ENCODE assay signal across 10 mouse cellular contexts in the genomic region with DNA sequence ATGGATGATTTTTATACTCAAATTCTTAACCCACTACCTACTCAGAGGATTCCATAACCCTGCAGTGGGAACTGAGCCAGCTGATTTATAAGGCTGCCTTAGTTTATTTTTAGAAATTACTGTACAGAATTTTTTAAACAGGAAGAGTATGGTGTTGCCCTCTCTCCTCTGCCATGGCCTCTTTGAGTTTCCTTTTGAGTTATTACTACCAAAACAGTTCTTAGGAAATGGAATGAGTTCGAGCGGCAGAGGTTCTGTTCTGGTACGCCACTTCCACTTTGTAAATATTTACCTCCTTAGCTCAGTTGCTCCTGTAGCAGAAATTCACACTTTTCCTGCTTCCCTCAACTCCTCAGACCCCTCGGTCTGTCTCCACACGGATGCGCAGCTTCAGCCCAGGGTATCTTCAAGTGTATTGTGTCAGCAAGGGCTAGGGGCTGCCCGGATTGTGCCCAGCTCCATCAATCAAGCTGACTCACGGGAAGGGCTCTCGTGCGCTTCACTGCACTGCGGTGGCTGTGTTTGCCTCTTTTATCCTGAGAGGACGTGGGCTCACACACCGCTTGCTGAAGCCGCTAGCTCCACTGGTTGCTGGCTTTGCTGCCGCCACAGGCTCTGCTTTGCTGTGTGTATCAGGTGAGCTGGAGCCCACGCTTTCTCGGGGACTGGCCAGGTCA. TPM values are rescaled to one million over a fixed set of nuclear protein-coding genes. Genes with fewer than 3 reads are reported as not detected.
DNase-seq lines count a peak whose midpoint lies in the region; ATAC-seq and TF ChIP-seq lines count a peak whose summit lies in the region.
"Had no signal": no experiment of that assay in that cellular context is flagged by ENCODE, and none has a peak within 500 bp of the region (broad histone marks: within the 10 kb centered on the region; RNA-seq: fewer than 3 reads in every experiment).

No protein-coding gene starts in this region.

- intact Hi-C loops in heart, adult 2 months (cut with DNase I) = no loop called here
- intact Hi-C loops in left cerebral cortex, postnatal 25 days (cut with DNase I) = no loop called here

- H3K4me3 ChIP-seq in heart, embryonic 10.5 days = no peak overlapping the region
- no peak overlapping the region for H3K4me3 ChIP-seq in heart, adult 2 months
- H3K4me3 ChIP-seq in lung, embryonic 16.5 days (ENCODE audit: low read length) = no peak overlapping the region
- H3K4me3 ChIP-seq in hindbrain, embryonic 13.5 days = no peak overlapping the region
- H3K4me3 ChIP-seq in stomach, embryonic 16.5 days (replicated peaks; ENCODE audit: low read length) = no peak overlapping the region
- H3K4me3 ChIP-seq: midbrain, embryonic 12.5 days had no signal

- TF ChIP-seq POLR2A in heart, adult 2 months (IDR thresholded peaks at IDR 0.05; ENCODE audit: insufficient read depth, low read depth, low read length) = no peak

- peaks cover 78% of the 10 kb centered on the region for H3K4me1 ChIP-seq in heart, embryonic 10.5 days
- peaks cover 11% of the 10 kb centered on the region for H3K4me1 ChIP-seq in heart, adult 2 months (ENCODE audit: control insufficient read depth, insufficient read depth, low read length)
- peaks cover 47% of the 10 kb centered on the region for H3K4me1 ChIP-seq in lung, embryonic 16.5 days (replicated peaks; ENCODE audit: control insufficient read depth, insufficient read depth, low read length)
- peaks cover 45% of the 10 kb centered on the region for H3K4me1 ChIP-seq in hindbrain, embryonic 13.5 days (replicated peaks)
- peaks cover 37% of the 10 kb centered on the region for H3K4me1 ChIP-seq in stomach, embryonic 16.5 days (ENCODE audit: control insufficient read depth, insufficient read depth, low read length)

- no peaks in the 10 kb centered on the region for H3K9me3 ChIP-seq in heart, embryonic 10.5 days
- no peaks in the 10 kb centered on the region for H3K9me3 ChIP-seq in lung, embryonic 16.5 days (ENCODE audit: control insufficient read depth, low read length)
- no peaks in the 10 kb centered on the region for H3K9me3 ChIP-seq in hindbrain, embryonic 13.5 days
- no peaks in the 10 kb centered on the region for H3K9me3 ChIP-seq in stomach, embryonic 16.5 days (replicated peaks; ENCODE audit: control insufficient read depth, low read length)
- H3K9me3 ChIP-seq: midbrain, embryonic 12.5 days had no signal

- H3K4me2 ChIP-seq in lung, embryonic 16.5 days (ENCODE audit: low read depth, low read length) = no peak overlapping the region
- peak overlapping the region; percentile 26; the same call in 1 of the 2 replicates for H3K4me2 ChIP-seq in hindbrain, embryonic 13.5 days
- H3K4me2 ChIP-seq in stomach, embryonic 16.5 days (ENCODE audit: low read depth, low read length) = no peak overlapping the region
- H3K4me2 ChIP-seq: midbrain, embryonic 12.5 days had no signal

- H3K36me3 ChIP-seq in heart, embryonic 10.5 days = peaks cover 38% of the 10 kb centered on the region
- no peaks in the 10 kb centered on the region for H3K36me3 ChIP-seq in heart, adult 2 months (ENCODE audit: control insufficient read depth, insufficient read depth, low read length)
- peaks cover 6% of the 10 kb centered on the region for H3K36me3 ChIP-seq in lung, embryonic 16.5 days (ENCODE audit: control insufficient read depth, insufficient read depth, low read length)
- H3K36me3 ChIP-seq in hindbrain, embryonic 13.5 days = peaks cover 7% of the 10 kb centered on the region
- H3K36me3 ChIP-seq in stomach, embryonic 16.5 days (ENCODE audit: control insufficient read depth, insufficient read depth, low read length) = peaks cover 9% of the 10 kb centered on the region; the same call in 1 of the 2 replicates

- ATAC-seq in lung, embryonic 16.5 days (ENCODE audit: low read depth) = peak; percentile 59
- ATAC-seq in hindbrain, embryonic 13.5 days (ENCODE audit: low FRiP score) = peak; percentile 37; the same call in 1 of the 2 replicates
- ATAC-seq in stomach, embryonic 16.5 days (ENCODE audit: insufficient read depth, low FRiP score) = no peak

- TF ChIP-seq EP300 in heart, adult 2 months (IDR thresholded peaks at IDR 0.05; ENCODE audit: insufficient read depth, low read depth, low read length) = no peak

- no peak for TF ChIP-seq CTCF in heart, adult 2 months (IDR thresholded peaks at IDR 0.05)

- WGBS in heart, embryonic 10.5 days = 73% methylated on average over 17 of the region's 17 CpGs
- 89% methylated on average over 17 of the region's 17 CpGs for WGBS in heart, adult 2 months
- 29% methylated on average over 17 of the region's 17 CpGs for WGBS in lung, embryonic 16.5 days
- 42% methylated on average over 17 of the region's 17 CpGs for WGBS in hindbrain, embryonic 13.5 days
- WGBS in stomach, embryonic 16.5 days = 36% methylated on average over 17 of the region's 17 CpGs

- H3K79me2 ChIP-seq in heart, adult 2 months (replicated peaks; ENCODE audit: control insufficient read depth, insufficient read depth, low read length) = no peaks in the 10 kb centered on the region

- no peak overlapping the region for H3K9ac ChIP-seq in heart, adult 2 months (ENCODE audit: low read depth, low read length)
- H3K9ac ChIP-seq in lung, embryonic 16.5 days (ENCODE audit: low read length) = no peak overlapping the region
- no peak overlapping the region; the same call in 1 of the 2 replicates for H3K9ac ChIP-seq in hindbrain, embryonic 13.5 days
- peak overlapping the region; percentile 41; the same call in 1 of the 2 replicates for H3K9ac ChIP-seq in stomach, embryonic 16.5 days (ENCODE audit: low read length)
- H3K9ac ChIP-seq: midbrain, embryonic 12.5 days had no signal

- H3K27ac ChIP-seq in heart, embryonic 10.5 days = peak overlapping the region; percentile 37; the same call in 1 of the 2 replicates
- H3K27ac ChIP-seq in heart, adult 2 months = no peak overlapping the region
- peak overlapping the region; percentile 69 for H3K27ac ChIP-seq in lung, embryonic 16.5 days (ENCODE audit: low read length)
- H3K27ac ChIP-seq in hindbrain, embryonic 13.5 days = peak overlapping the region; percentile 55; the same call in 1 of the 2 replicates
- peak overlapping the region; percentile 64; the same call in 1 of the 2 replicates for H3K27ac ChIP-seq in stomach, embryonic 16.5 days (ENCODE audit: low read length)
- H3K27ac ChIP-seq: midbrain, embryonic 12.5 days had no signal

- DNase-seq in heart, embryonic 10.5 days (ENCODE audit: low spot score) = no peak
- no peak for DNase-seq in heart, adult 2 months
- DNase-seq in lung, postnatal 10 days = no peak
- DNase-seq in left cerebral cortex, postnatal 25 days (ENCODE audit: low spot score in 2 of 2) = no peak
- no peak for DNase-seq in urinary bladder, postnatal 36 days (ENCODE audit: low spot score in 2 of 2)
- DNase-seq: gastrocnemius, postnatal 25 days had no signal

- no peaks in the 10 kb centered on the region for H3K27me3 ChIP-seq in heart, embryonic 10.5 days (ENCODE audit: insufficient read depth, poor library complexity, severe bottlenecking)
- H3K27me3 ChIP-seq in heart, adult 2 months (ENCODE audit: control insufficient read depth, insufficient read depth, low read length) = no peaks in the 10 kb centered on the region
- no peaks in the 10 kb centered on the region for H3K27me3 ChIP-seq in lung, embryonic 16.5 days (ENCODE audit: control insufficient read depth, insufficient read depth, low read depth, low read length)
- H3K27me3 ChIP-seq in hindbrain, embryonic 13.5 days = no peaks in the 10 kb centered on the region
- no peaks in the 10 kb centered on the region for H3K27me3 ChIP-seq in stomach, embryonic 16.5 days (ENCODE audit: control insufficient read depth, insufficient read depth, low read length)
- H3K27me3 ChIP-seq: midbrain, embryonic 12.5 days had no signal

RNA-seq across cellular contexts. Expression of a gene that starts 33.0 kb away (rescaled TPM):
- 16.9 and 17.4 TPM in 2 replicates for polyA plus RNA-seq in heart, embryonic 10.5 days (2016; fragmentation: Nextera tagmentation; extraction: Ambion mirVana)
- total RNA-seq in heart, adult 2 months (2021) = 10 to 100 TPM; 13.5 to 19.9 TPM
- polyA plus RNA-seq in heart, adult 2 months (2012; rRNA removed) = 10.9 and 14.9 TPM in 2 replicates
- 28.1 and 28.8 TPM in 2 replicates for polyA plus RNA-seq in lung, embryonic 16.5 days (2015; fragmentation: Nextera tagmentation; extraction: Ambion mirVana)
- polyA plus RNA-seq in hindbrain, embryonic 13.5 days (2015; fragmentation: Nextera tagmentation; extraction: Ambion mirVana) = 17.9 and 18.0 TPM in 2 replicates
- polyA plus RNA-seq in stomach, embryonic 16.5 days (2015; fragmentation: Nextera tagmentation; extraction: Ambion mirVana) = 14.1 and 14.3 TPM in 2 replicates
- total RNA-seq in left cerebral cortex, postnatal 25 days (2021) = 1 to 10 TPM; 6.3 to 9.4 TPM
